Mouse (Mus musculus): Measurements from ENCODE around the gene Gm10392. TPM values are rescaled to one million over a fixed set of nuclear protein-coding genes. Genes with fewer than 3 reads are reported as not detected.

The Gm10392 gene
- polyA plus RNA-seq, 1 experiment: not detected

- no peak for DNase-seq (ENCODE audit: low read depth)
- TF ChIP-seq POLR2A (IDR thresholded peaks at IDR 0.05; ENCODE audit: borderline replicate concordance, extremely low read depth, insufficient read depth, insufficient read length, poor library complexity, severe bottlenecking) (no peak), CTCF (IDR thresholded peaks at IDR 0.05; ENCODE audit: borderline replicate concordance, extremely low read depth, insufficient read depth, insufficient read length) (no peak)
These were observed 12.7 kb downstream of the Gm10392 start for GRCm38 (mm10) chr11:77506273-77506672.

GRCm38 (mm10) chr11:77505291-77505980, 13.6 kb downstream of the Gm10392 start:
- DNase-seq (ENCODE audit: low read depth): no peak
- TF ChIP-seq POLR2A (IDR thresholded peaks at IDR 0.05; ENCODE audit: borderline replicate concordance, extremely low read depth, insufficient read depth, insufficient read length, poor library complexity, severe bottlenecking) (no peak), CTCF (IDR thresholded peaks at IDR 0.05; ENCODE audit: borderline replicate concordance, extremely low read depth, insufficient read depth, insufficient read length) (no peak)

GRCm38 (mm10) chr11:77504377-77504776, 14.6 kb downstream of the Gm10392 start:
- no peak for TF ChIP-seq POLR2A (IDR thresholded peaks at IDR 0.05; ENCODE audit: borderline replicate concordance, extremely low read depth, insufficient read depth, insufficient read length, poor library complexity, severe bottlenecking)
- TF ChIP-seq CTCF (IDR thresholded peaks at IDR 0.05; ENCODE audit: borderline replicate concordance, extremely low read depth, insufficient read depth, insufficient read length): no peak
- no peak for DNase-seq (ENCODE audit: low read depth)

GRCm38 (mm10) chr11:77503511-77503910, 15.5 kb downstream of the Gm10392 start:
- DNase-seq (ENCODE audit: low read depth): no peak
- no peak for TF ChIP-seq POLR2A (IDR thresholded peaks at IDR 0.05; ENCODE audit: borderline replicate concordance, extremely low read depth, insufficient read depth, insufficient read length, poor library complexity, severe bottlenecking)
- TF ChIP-seq CTCF (IDR thresholded peaks at IDR 0.05; ENCODE audit: borderline replicate concordance, extremely low read depth, insufficient read depth, insufficient read length): no peak

GRCm38 (mm10) chr11:77502481-77502880, 16.5 kb downstream of the Gm10392 start:
- TF ChIP-seq POLR2A (IDR thresholded peaks at IDR 0.05; ENCODE audit: borderline replicate concordance, extremely low read depth, insufficient read depth, insufficient read length, poor library complexity, severe bottlenecking): no peak
- no peak for TF ChIP-seq CTCF (IDR thresholded peaks at IDR 0.05; ENCODE audit: borderline replicate concordance, extremely low read depth, insufficient read depth, insufficient read length)
- no peak for DNase-seq (ENCODE audit: low read depth)

- no peak for DNase-seq (ENCODE audit: low read depth)
- TF ChIP-seq CTCF (IDR thresholded peaks at IDR 0.05; ENCODE audit: borderline replicate concordance, extremely low read depth, insufficient read depth, insufficient read length): no peak
- TF ChIP-seq POLR2A (IDR thresholded peaks at IDR 0.05; ENCODE audit: borderline replicate concordance, extremely low read depth, insufficient read depth, insufficient read length, poor library complexity, severe bottlenecking): no peak
These were observed 17.0 kb downstream of the Gm10392 start for GRCm38 (mm10) chr11:77501971-77502370.

GRCm38 (mm10) chr11:77501392-77501791, 17.6 kb downstream of the Gm10392 start:
- peak; percentile 91 for DNase-seq (ENCODE audit: low read depth)
- TF ChIP-seq POLR2A (IDR thresholded peaks at IDR 0.05; ENCODE audit: borderline replicate concordance, extremely low read depth, insufficient read depth, insufficient read length, poor library complexity, severe bottlenecking): no peak
- TF ChIP-seq CTCF (IDR thresholded peaks at IDR 0.05; ENCODE audit: borderline replicate concordance, extremely low read depth, insufficient read depth, insufficient read length): peak; percentile 93

- DNase-seq (ENCODE audit: low read depth): no peak
- TF ChIP-seq CTCF (IDR thresholded peaks at IDR 0.05; ENCODE audit: borderline replicate concordance, extremely low read depth, insufficient read depth, insufficient read length): no peak
- TF ChIP-seq POLR2A (IDR thresholded peaks at IDR 0.05; ENCODE audit: borderline replicate concordance, extremely low read depth, insufficient read depth, insufficient read length, poor library complexity, severe bottlenecking): no peak
These were observed 18.4 kb downstream of the Gm10392 start for GRCm38 (mm10) chr11:77500361-77501325.

- no peak for TF ChIP-seq CTCF (IDR thresholded peaks at IDR 0.05; ENCODE audit: borderline replicate concordance, extremely low read depth, insufficient read depth, insufficient read length)
- DNase-seq (ENCODE audit: low read depth): no peak
These were observed 19.6 kb downstream of the Gm10392 start for GRCm38 (mm10) chr11:77499354-77499753.

GRCm38 (mm10) chr11:77498261-77499139, 20.5 kb downstream of the Gm10392 start:
- DNase-seq (ENCODE audit: low read depth): no peak
- TF ChIP-seq CTCF (IDR thresholded peaks at IDR 0.05; ENCODE audit: borderline replicate concordance, extremely low read depth, insufficient read depth, insufficient read length): no peak
- TF ChIP-seq POLR2A (IDR thresholded peaks at IDR 0.05; ENCODE audit: borderline replicate concordance, extremely low read depth, insufficient read depth, insufficient read length, poor library complexity, severe bottlenecking): no peak

GRCm38 (mm10) chr11:77497851-77498250, 21.1 kb downstream of the Gm10392 start:
- TF ChIP-seq POLR2A (IDR thresholded peaks at IDR 0.05; ENCODE audit: borderline replicate concordance, extremely low read depth, insufficient read depth, insufficient read length, poor library complexity, severe bottlenecking): no peak
- TF ChIP-seq CTCF (IDR thresholded peaks at IDR 0.05; ENCODE audit: borderline replicate concordance, extremely low read depth, insufficient read depth, insufficient read length): no peak
- DNase-seq (ENCODE audit: low read depth): no peak
